Mouse (Mus musculus): ENCODE data around the gene Ndufb8. TPM values are rescaled to one million over a fixed set of nuclear protein-coding genes. Genes with fewer than 3 reads are reported as not detected.

Gene Ndufb8
- total RNA-seq, 2 experiments from 2014 or later: 866 to 1,200 TPM

GRCm38 (mm10) chr19:44500240-44500639 is 55.0 kb downstream of the Ndufb8 start:
- Histone ChIP-seq H3K4me3 (no peak overlapping the region), H3K27ac (no peak overlapping the region)
- no peak for DNase-seq
- intact Hi-C loops (cut with DNase I): no loop called here
- no peak for TF ChIP-seq CTCF (IDR thresholded peaks at IDR 0.05)

GRCm38 (mm10) chr19:44498936-44499335 is 56.3 kb downstream of the Ndufb8 start:
- H3K27ac ChIP-seq: no peak overlapping the region
- intact Hi-C loops (cut with DNase I): no loop called here
- H3K4me3 ChIP-seq: no peak overlapping the region
- DNase-seq: no peak
- no peak for TF ChIP-seq CTCF (IDR thresholded peaks at IDR 0.05)

Other genes with a start within 250 kb of the Ndufb8 start
- under 1 TPM in 1 of 2 experiments, not detected in 1; 0.13 TPM for gene Scd4, start 222.3 kb downstream of the Ndufb8 start, total RNA-seq (2021)
- 10 to 100 TPM; 10.9 to 33.9 TPM for gene Scd1, start 147.6 kb downstream of the Ndufb8 start, total RNA-seq (2021)
- not detected for gene Wnt8b, start 62.0 kb downstream of the Ndufb8 start, total RNA-seq (2021)
- gene Sec31b, start 9.6 kb downstream of the Ndufb8 start, total RNA-seq (2021): 10 to 100 TPM; 19.0 to 21.9 TPM
- gene Gm20538, start 2.6 kb downstream of the Ndufb8 start, total RNA-seq (2021): not detected
- gene Hif1an, start 7.4 kb upstream of the Ndufb8 start, total RNA-seq (2021): 100 to 1,000 TPM; 100 to 116 TPM
- not detected for gene Pax2, start 200.6 kb upstream of the Ndufb8 start, total RNA-seq (2021)